Mouse (Mus musculus) thymus, postnatal 25 days (tissue): ENCODE measurements around the gene Clybl.

Experiments
- DNase-seq: peaks from one replicate; pipeline ENCODE4 v3.0.0; 2022

Gene Clybl

GRCm38 (mm10) chr14:122251346-122251745 is 69.8 kb downstream of the Clybl start:
- DNase-seq = no peak

GRCm38 (mm10) chr14:122255562-122256260 is 74.2 kb downstream of the Clybl start:
- DNase-seq = no peak

- no peak for DNase-seq
These were observed 74.7 kb downstream of the Clybl start for GRCm38 (mm10) chr14:122256261-122256634.

GRCm38 (mm10) chr14:122258297-122258696 is 76.8 kb downstream of the Clybl start:
- no peak for DNase-seq

- no peak for DNase-seq
These were observed 79.7 kb downstream of the Clybl start for GRCm38 (mm10) chr14:122261250-122261649.

GRCm38 (mm10) chr14:122262851-122263659 is 81.6 kb downstream of the Clybl start:
- DNase-seq = no peak

GRCm38 (mm10) chr14:122265214-122265613 is 83.7 kb downstream of the Clybl start:
- DNase-seq = no peak

- no peak for DNase-seq
These were observed 86.1 kb downstream of the Clybl start for GRCm38 (mm10) chr14:122267590-122267989.

- no peak for DNase-seq
These were observed 89.7 kb downstream of the Clybl start for GRCm38 (mm10) chr14:122271104-122271746.

GRCm38 (mm10) chr14:122277142-122277541 is 95.6 kb downstream of the Clybl start:
- DNase-seq = no peak

GRCm38 (mm10) chr14:122279462-122280308 is 98.2 kb downstream of the Clybl start:
- no peak for DNase-seq

- no peak for DNase-seq
These were observed 99.0 kb downstream of the Clybl start for GRCm38 (mm10) chr14:122280309-122281071.

- no peak for DNase-seq
These were observed 99.6 kb downstream of the Clybl start for GRCm38 (mm10) chr14:122281072-122281634.

- DNase-seq = no peak
These were observed 102.5 kb downstream of the Clybl start for GRCm38 (mm10) chr14:122283959-122284358.

GRCm38 (mm10) chr14:122296399-122296798 is 114.9 kb downstream of the Clybl start:
- DNase-seq = no peak

GRCm38 (mm10) chr14:122296864-122297263 is 115.4 kb downstream of the Clybl start:
- DNase-seq = no peak

GRCm38 (mm10) chr14:122297386-122298109 is 116.0 kb downstream of the Clybl start:
- no peak for DNase-seq

- DNase-seq = no peak
These were observed 118.8 kb downstream of the Clybl start for GRCm38 (mm10) chr14:122300261-122300660.

GRCm38 (mm10) chr14:122303821-122304220 is 122.3 kb downstream of the Clybl start:
- no peak for DNase-seq

GRCm38 (mm10) chr14:122305132-122305531 is 123.6 kb downstream of the Clybl start:
- no peak for DNase-seq

GRCm38 (mm10) chr14:122312415-122312814 is 130.9 kb downstream of the Clybl start:
- no peak for DNase-seq
